Mouse (Mus musculus): ENCODE results near the gene Nlgn2. TPM values are rescaled to one million over a fixed set of nuclear protein-coding genes. Genes with fewer than 3 reads are reported as not detected.
"Not testable (repeated sequence)": the region's sequence is repeated elsewhere in the genome, so short reads cannot be mapped to it uniquely, and the experiment has no call there.

The Nlgn2 gene
- polyA plus RNA-seq, 1 experiment from 2014 or later: 22.4 TPM

DNA sequence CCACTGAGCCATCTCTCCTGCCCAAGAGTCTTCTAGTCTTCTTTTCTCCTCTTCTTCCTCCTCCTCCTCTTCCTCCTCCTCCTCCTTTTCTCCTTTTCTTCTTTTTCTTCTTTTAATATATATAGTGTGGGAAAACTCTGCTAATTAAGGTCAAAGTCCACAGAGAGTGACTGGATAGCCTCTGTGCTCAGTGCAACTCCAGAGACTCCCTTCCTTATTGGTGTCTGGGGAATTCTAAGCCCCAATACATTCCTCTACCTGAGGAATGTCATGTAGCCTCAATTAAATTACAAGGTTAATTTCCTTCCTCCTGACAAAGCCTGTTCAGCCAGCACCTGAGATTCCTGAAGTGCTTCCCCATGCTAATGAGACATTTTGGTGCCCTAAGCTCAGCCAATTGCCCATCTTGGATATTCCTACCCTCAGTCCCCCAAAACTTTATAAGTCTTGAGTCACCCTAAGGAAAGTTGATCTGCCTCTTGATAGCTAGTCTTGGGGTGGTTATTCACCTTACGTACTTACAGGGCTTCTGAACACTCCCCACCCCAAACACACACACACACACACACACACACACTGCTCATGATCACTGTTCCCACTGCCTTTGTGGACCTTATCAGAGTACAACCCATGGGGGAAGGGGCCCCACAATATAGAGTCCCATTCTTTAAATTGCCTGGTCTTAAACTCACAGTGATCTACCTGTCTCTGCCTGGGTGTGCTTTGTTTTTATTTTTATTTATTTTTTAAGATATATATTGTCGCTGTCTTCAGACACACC, 32.9 kb upstream of the Nlgn2 start:
- ATAC-seq: no peak
- H3K27me3 ChIP-seq (replicated peaks; ENCODE audit: control insufficient read depth, insufficient read depth, low read length): no peaks in the 10 kb centered on the region; the same call in 1 of the 2 replicates
- no peak overlapping the region for H3K9ac ChIP-seq (ENCODE audit: low read depth, low read length)
- 94% methylated on average over 2 of the region's 2 CpGs for WGBS
- H3K4me1 ChIP-seq (ENCODE audit: control insufficient read depth, insufficient read depth, low read depth, low read length): no peaks in the 10 kb centered on the region
- H3K4me2 ChIP-seq (ENCODE audit: low read length): no peak overlapping the region
- no peaks in the 10 kb centered on the region for H3K9me3 ChIP-seq (ENCODE audit: control insufficient read depth, low read length)
- no peak overlapping the region for H3K4me3 ChIP-seq (ENCODE audit: low read length)
- H3K36me3 ChIP-seq (ENCODE audit: control insufficient read depth, insufficient read depth, low read length): no peaks in the 10 kb centered on the region
- H3K27ac ChIP-seq (ENCODE audit: low read depth, low read length): no peak overlapping the region

DNA sequence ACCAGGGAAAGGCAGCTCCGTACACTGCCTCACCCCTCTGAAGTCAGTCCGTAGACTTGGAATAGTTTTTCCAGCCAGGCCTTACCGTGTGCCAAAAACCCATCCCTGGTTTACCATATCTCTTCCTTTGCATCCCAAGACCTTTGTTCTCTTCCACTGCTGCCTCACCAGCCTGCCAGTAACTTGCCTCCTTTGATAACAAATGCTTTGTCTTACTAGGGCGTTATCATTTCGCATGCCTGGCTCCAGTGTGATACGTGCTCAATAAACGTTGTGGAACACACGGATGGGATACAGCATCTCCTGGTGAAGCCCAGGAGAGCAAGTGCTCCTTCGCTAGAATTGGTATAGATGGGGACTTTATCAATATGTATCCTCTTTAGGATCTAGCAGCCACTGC, 29.8 kb upstream of the Nlgn2 start:
- no peak overlapping the region for H3K4me2 ChIP-seq (ENCODE audit: low read length)
- no peaks in the 10 kb centered on the region for H3K4me1 ChIP-seq (ENCODE audit: control insufficient read depth, insufficient read depth, low read depth, low read length)
- no peak overlapping the region for H3K27ac ChIP-seq (ENCODE audit: low read depth, low read length)
- 68% methylated on average over 9 of the region's 9 CpGs for WGBS
- H3K9me3 ChIP-seq (ENCODE audit: control insufficient read depth, low read length): no peaks in the 10 kb centered on the region
- no peak overlapping the region for H3K9ac ChIP-seq (ENCODE audit: low read depth, low read length)
- H3K4me3 ChIP-seq (ENCODE audit: low read length): no peak overlapping the region
- ATAC-seq: no peak
- no peaks in the 10 kb centered on the region; the same call in 1 of the 2 replicates for H3K27me3 ChIP-seq (replicated peaks; ENCODE audit: control insufficient read depth, insufficient read depth, low read length)
- H3K36me3 ChIP-seq (ENCODE audit: control insufficient read depth, insufficient read depth, low read length): no peaks in the 10 kb centered on the region

GRCm38 (mm10) chr11:69865561-69865960, 28.0 kb upstream of the Nlgn2 start:
- Histone ChIP-seq H3K9me3 (ENCODE audit: control insufficient read depth, low read length) (no peaks in the 10 kb centered on the region), H3K27ac (ENCODE audit: low read depth, low read length) (no peak overlapping the region), H3K4me2 (ENCODE audit: low read length) (no peak overlapping the region), H3K27me3 (replicated peaks; ENCODE audit: control insufficient read depth, insufficient read depth, low read length) (no peaks in the 10 kb centered on the region; the same call in 1 of the 2 replicates), H3K36me3 (ENCODE audit: control insufficient read depth, insufficient read depth, low read length) (no peaks in the 10 kb centered on the region), H3K4me3 (ENCODE audit: low read length) (no peak overlapping the region), H3K9ac (ENCODE audit: low read depth, low read length) (no peak overlapping the region), H3K4me1 (ENCODE audit: control insufficient read depth, insufficient read depth, low read depth, low read length) (no peaks in the 10 kb centered on the region)
- no peak for ATAC-seq
- 71% methylated on average over 9 of the region's 9 CpGs for WGBS

DNA sequence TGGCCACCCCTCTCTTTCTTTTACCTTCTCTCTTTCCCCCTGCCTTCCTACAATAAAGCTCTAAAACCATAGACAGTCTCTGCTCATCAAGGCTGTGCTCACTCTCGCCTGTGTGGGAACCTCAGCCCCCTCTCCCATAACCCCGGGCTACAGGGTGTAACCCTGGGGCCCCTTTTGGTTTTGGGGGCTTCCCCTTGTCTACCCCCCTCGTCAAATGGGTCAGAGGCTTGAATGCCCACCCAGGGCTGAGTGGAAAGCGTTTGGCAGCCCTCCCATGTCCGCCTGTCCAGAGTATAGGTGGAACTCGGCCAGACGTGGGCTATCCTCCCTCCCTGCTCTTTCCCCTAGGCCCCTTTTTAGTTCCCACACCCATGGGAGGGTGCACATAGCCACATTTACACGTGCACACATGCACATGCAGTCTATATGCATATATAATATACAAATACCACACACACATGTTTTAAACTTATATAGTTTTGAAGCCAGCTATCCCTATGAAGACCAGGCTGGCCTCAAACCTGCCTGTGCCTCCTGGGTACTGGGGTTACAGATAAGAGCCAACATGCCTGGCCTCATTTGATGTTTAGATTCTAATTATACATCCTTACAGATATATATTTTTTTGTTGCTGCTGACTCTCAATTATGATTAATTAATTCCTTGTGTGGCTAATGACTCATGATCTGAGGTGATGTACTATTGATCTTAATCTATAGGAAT, 26.7 kb upstream of the Nlgn2 start:
- H3K27ac ChIP-seq (ENCODE audit: low read depth, low read length): no peak overlapping the region

GRCm38 (mm10) chr11:69863729-69864128, 26.1 kb upstream of the Nlgn2 start:
- not testable (repeated sequence) for ATAC-seq; H3K36me3 ChIP-seq (ENCODE audit: control insufficient read depth, insufficient read depth, low read length); H3K9ac ChIP-seq (ENCODE audit: low read depth, low read length); H3K4me1 ChIP-seq (ENCODE audit: control insufficient read depth, insufficient read depth, low read depth, low read length); H3K9me3 ChIP-seq (ENCODE audit: control insufficient read depth, low read length); H3K4me2 ChIP-seq (ENCODE audit: low read length); H3K27ac ChIP-seq (ENCODE audit: low read depth, low read length); H3K4me3 ChIP-seq (ENCODE audit: low read length); H3K27me3 ChIP-seq (replicated peaks; ENCODE audit: control insufficient read depth, insufficient read depth, low read length)
- WGBS: 74% methylated on average over 3 of the region's 3 CpGs

More for the DNA sequence above, 26.7 kb upstream of the Nlgn2 start:
- Histone ChIP-seq H3K9me3 (ENCODE audit: control insufficient read depth, low read length) (no peaks in the 10 kb centered on the region), H3K36me3 (ENCODE audit: control insufficient read depth, insufficient read depth, low read length) (no peaks in the 10 kb centered on the region), H3K4me2 (ENCODE audit: low read length) (no peak overlapping the region), H3K9ac (ENCODE audit: low read depth, low read length) (no peak overlapping the region), H3K27me3 (replicated peaks; ENCODE audit: control insufficient read depth, insufficient read depth, low read length) (no peaks in the 10 kb centered on the region; the same call in 1 of the 2 replicates), H3K4me1 (ENCODE audit: control insufficient read depth, insufficient read depth, low read depth, low read length) (no peaks in the 10 kb centered on the region), H3K4me3 (ENCODE audit: low read length) (no peak overlapping the region)
- ATAC-seq: no peak
- WGBS: 50% methylated on average over 8 of the region's 8 CpGs

GRCm38 (mm10) chr11:69858113-69858998, 20.8 kb upstream of the Nlgn2 start, which contains the start of gene Tnk1:
TSS of gene Tnk1 (minus strand) at chr11:69858730.
- ATAC-seq: no peak
- Histone ChIP-seq H3K4me3 (ENCODE audit: low read length) (no peak within 1 kb of the TSS), H3K4me1 (ENCODE audit: control insufficient read depth, insufficient read depth, low read depth, low read length) (no peaks in the 10 kb centered on the region), H3K27ac (ENCODE audit: low read depth, low read length) (no peak within 1 kb of the TSS), H3K9ac (ENCODE audit: low read depth, low read length) (no peak within 1 kb of the TSS), H3K27me3 (replicated peaks; ENCODE audit: control insufficient read depth, insufficient read depth, low read length) (0 out of 2 replicates have a peak, but pooled peaks cover 6% of the 10 kb centered on the region), H3K4me2 (ENCODE audit: low read length) (no peak within 1 kb of the TSS), H3K36me3 (ENCODE audit: control insufficient read depth, insufficient read depth, low read length) (no peaks in the 10 kb centered on the region), H3K9me3 (ENCODE audit: control insufficient read depth, low read length) (no peaks in the 10 kb centered on the region)
- WGBS: 24% methylated on average over 30 of the region's 30 CpGs

DNA sequence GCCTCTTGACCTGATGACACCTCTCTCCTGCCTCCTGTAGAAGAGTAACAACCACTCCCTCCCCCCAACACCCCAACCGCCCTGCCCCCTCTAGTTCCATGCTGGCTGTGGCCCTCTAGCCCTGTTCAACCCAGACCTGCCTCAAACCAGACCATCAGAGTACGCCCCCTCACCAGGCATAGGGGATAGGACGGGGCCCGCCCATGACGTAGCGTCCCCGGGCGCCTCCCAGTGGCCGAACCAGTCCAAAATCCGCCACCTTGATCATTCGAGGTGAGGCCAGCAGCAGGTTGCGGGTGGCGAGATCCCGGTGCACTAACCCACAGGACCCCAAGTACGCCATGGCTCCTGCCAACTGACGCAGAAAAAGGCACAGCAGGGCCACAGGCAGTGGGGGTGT, 17.8 kb upstream of the Nlgn2 start:
- Histone ChIP-seq H3K4me1 (ENCODE audit: control insufficient read depth, insufficient read depth, low read depth, low read length) (no peaks in the 10 kb centered on the region), H3K4me2 (ENCODE audit: low read length) (no peak overlapping the region), H3K9me3 (ENCODE audit: control insufficient read depth, low read length) (no peaks in the 10 kb centered on the region), H3K4me3 (ENCODE audit: low read length) (no peak overlapping the region), H3K36me3 (ENCODE audit: control insufficient read depth, insufficient read depth, low read length) (peaks cover 10% of the 10 kb centered on the region; the same call in 1 of the 2 replicates), H3K9ac (ENCODE audit: low read depth, low read length) (no peak overlapping the region), H3K27ac (ENCODE audit: low read depth, low read length) (no peak overlapping the region), H3K27me3 (replicated peaks; ENCODE audit: control insufficient read depth, insufficient read depth, low read length) (0 out of 2 replicates have a peak, but pooled peaks cover 6% of the 10 kb centered on the region)
- ATAC-seq: peak; percentile 40; the same call in 1 of the 2 replicates
- WGBS: 18% methylated on average over 16 of the region's 16 CpGs

DNA sequence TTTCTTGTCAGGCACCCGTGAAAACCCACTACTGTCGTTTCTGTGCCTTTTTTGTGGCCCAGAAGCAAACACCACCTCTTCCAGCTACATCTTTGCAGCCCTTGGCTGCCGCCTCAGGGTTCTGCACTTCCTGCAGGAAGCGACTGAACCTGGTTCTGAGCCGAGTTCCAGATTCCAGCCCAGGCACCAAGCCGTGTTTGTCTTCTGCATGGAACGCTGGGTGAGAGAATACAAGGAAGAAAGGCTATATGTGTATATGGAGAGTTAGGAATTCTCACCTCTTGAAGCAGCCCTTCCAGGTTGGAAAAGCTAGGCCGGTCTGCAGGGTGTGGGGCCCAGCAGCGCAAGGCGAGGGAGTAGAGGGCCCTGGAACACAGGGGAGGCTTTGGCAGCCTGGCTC, 17.1 kb upstream of the Nlgn2 start:
- Histone ChIP-seq H3K36me3 (ENCODE audit: control insufficient read depth, insufficient read depth, low read length) (peaks cover 17% of the 10 kb centered on the region), H3K9ac (ENCODE audit: low read depth, low read length) (no peak overlapping the region), H3K4me2 (ENCODE audit: low read length) (no peak overlapping the region), H3K27ac (ENCODE audit: low read depth, low read length) (no peak overlapping the region), H3K9me3 (ENCODE audit: control insufficient read depth, low read length) (no peaks in the 10 kb centered on the region), H3K4me3 (ENCODE audit: low read length) (no peak overlapping the region), H3K27me3 (replicated peaks; ENCODE audit: control insufficient read depth, insufficient read depth, low read length) (0 out of 2 replicates have a peak, but pooled peaks cover 6% of the 10 kb centered on the region), H3K4me1 (ENCODE audit: control insufficient read depth, insufficient read depth, low read depth, low read length) (no peaks in the 10 kb centered on the region)
- ATAC-seq: no peak
- WGBS: 87% methylated on average over 10 of the region's 10 CpGs
